In the genomic region with DNA sequence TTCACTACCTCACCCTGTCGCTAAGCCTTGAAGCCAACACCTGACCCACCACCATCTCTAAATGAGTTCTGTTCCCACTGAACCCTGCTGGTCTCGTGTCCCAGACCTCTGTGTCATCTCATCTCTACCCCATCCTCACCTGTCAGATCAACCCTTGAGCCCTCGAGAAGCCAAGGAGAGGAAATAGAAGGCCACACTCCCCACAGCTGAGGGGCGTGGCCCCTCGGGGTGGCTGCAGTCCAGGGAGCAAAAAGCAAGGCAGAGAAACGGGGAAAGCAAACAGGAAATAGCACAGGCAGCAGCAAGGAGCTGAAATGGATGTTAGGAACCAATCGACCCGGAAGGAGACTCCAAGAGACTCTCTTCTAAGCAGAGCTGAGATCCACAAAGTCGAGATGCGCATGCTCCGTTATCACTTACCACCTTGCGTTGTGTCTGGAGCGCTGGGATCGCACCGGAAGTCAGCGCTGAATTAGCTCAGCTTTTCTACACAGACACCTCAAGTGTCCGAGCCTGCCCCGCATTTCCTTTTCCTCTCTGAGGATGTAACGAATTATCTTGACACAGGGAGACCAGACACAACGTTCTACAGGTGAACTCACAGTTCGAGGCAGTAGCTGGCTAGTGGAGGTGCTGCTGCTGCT, we compare ENCODE assay signal across 10 mouse cellular contexts. TPM values are rescaled to one million over a fixed set of nuclear protein-coding genes. Genes with fewer than 3 reads are reported as not detected.
DNase-seq lines count a peak whose midpoint lies in the region; ATAC-seq and TF ChIP-seq lines count a peak whose summit lies in the region.
"Had no signal": no experiment of that assay in that cellular context is flagged by ENCODE, and none has a peak within 500 bp of the region (broad histone marks: within the 10 kb centered on the region; RNA-seq: fewer than 3 reads in every experiment).

No protein-coding gene starts in this region.

- no peak overlapping the region for H3K9ac ChIP-seq in kidney, embryonic 15.5 days

- H3K4me2 ChIP-seq in kidney, embryonic 15.5 days, result peak overlapping the region; percentile 38
- peak overlapping the region; percentile 55 for H3K4me2 ChIP-seq in myocyte (ENCODE audit: low read depth)

- TF ChIP-seq POLR2A in myocyte (IDR thresholded peaks at IDR 0.05; ENCODE audit: insufficient read length, low read depth), result no peak

- H3K27me3 ChIP-seq in kidney, embryonic 15.5 days, result peaks cover 17% of the 10 kb centered on the region
- H3K27me3 ChIP-seq in E14TG2a.4 (ENCODE audit: insufficient read depth, low read length) (peaks cover 4% of the 10 kb centered on the region; the same call in 1 of the 2 replicates), myocyte (ENCODE audit: control insufficient read depth, insufficient read depth, insufficient read length) (no peaks in the 10 kb centered on the region)

- H3K4me3 ChIP-seq in kidney, embryonic 15.5 days (replicated peaks), result no peak overlapping the region
- peak overlapping the region; percentile 29; the same call in 1 of the 2 replicates for H3K4me3 ChIP-seq in E14TG2a.4 (replicated peaks; ENCODE audit: low read length)
- peak overlapping the region; percentile 18 for H3K4me3 ChIP-seq in myocyte

- WGBS in kidney, embryonic 15.5 days, result 53% methylated on average over 21 of the region's 21 CpGs

- peaks cover 39% of the 10 kb centered on the region for H3K4me1 ChIP-seq in kidney, embryonic 15.5 days
- peaks cover 39% of the 10 kb centered on the region for H3K4me1 ChIP-seq in E14TG2a.4 (replicated peaks; ENCODE audit: low read depth, low read length)

- H3K27ac ChIP-seq in kidney, embryonic 15.5 days, result no peak overlapping the region

- no peak for ATAC-seq in kidney, embryonic 15.5 days (replicated peaks; ENCODE audit: low FRiP score)

- H3K9me3 ChIP-seq in kidney, embryonic 15.5 days (replicated peaks), result no peaks in the 10 kb centered on the region
- H3K9me3 ChIP-seq in E14TG2a.4 (ENCODE audit: low read length), result no peaks in the 10 kb centered on the region

- no peaks in the 10 kb centered on the region for H3K79me2 ChIP-seq in myocyte (ENCODE audit: control insufficient read depth, insufficient read depth)

- no peak overlapping the region for H3ac ChIP-seq in myocyte (ENCODE audit: control insufficient read depth, insufficient read length)

- DNase-seq in kidney, postnatal 14 days, result no peak
- peak; percentile 59 for DNase-seq in brain, adult 2 months (ENCODE audit: low read depth, low spot score)
- DNase-seq in spleen, adult 12 weeks (ENCODE audit: low spot score), result no peak
- DNase-seq in ovary, adult 18-20 months (ENCODE audit: low spot score), result no peak
- DNase-seq in adipocyte (ENCODE audit: low spot score), result no peak
- DNase-seq: adrenal gland, postnatal 14 days; kidney, adult 2 months had no signal

- H3K36me3 ChIP-seq in kidney, embryonic 15.5 days, result no peaks in the 10 kb centered on the region
- no peaks in the 10 kb centered on the region for H3K36me3 ChIP-seq in E14TG2a.4 (ENCODE audit: insufficient read depth, low read length)
- no peaks in the 10 kb centered on the region for H3K36me3 ChIP-seq in myocyte (ENCODE audit: control insufficient read depth, insufficient read depth)

- TF ChIP-seq CTCF in E14TG2a.4 (conservative IDR thresholded peaks at IDR 0.05; ENCODE audit: low read length), result no peak

TF ChIP-seq in myocyte, 11 proteins besides CTCF, POLR2A, EP300 and RAD21:
- TF ChIP-seq TCF3 (IDR thresholded peaks at IDR 0.05; ENCODE audit: insufficient read length, low read depth) (no peak), MYOG (IDR thresholded peaks at IDR 0.05; ENCODE audit: control insufficient read depth in 1 of 3, insufficient read depth in 1 of 3, insufficient read length in 2 of 3, low read depth in 2 of 3) (no peak), SRF (IDR thresholded peaks at IDR 0.05; ENCODE audit: control insufficient read depth, insufficient read length, low read depth) (no peak), USF1 (IDR thresholded peaks at IDR 0.05; ENCODE audit: low read depth) (no peak)

RNA-seq across cellular contexts. Expression of a gene that starts 18.4 kb away (rescaled TPM):
- 39.6 and 44.9 TPM in 2 replicates for polyA plus RNA-seq in kidney, embryonic 15.5 days (2015; fragmentation: Nextera tagmentation; extraction: Ambion mirVana)
- 24.0 TPM for polyA plus RNA-seq in myocyte (2012; fragmentation: generic; extraction: Trizol)
